Comparison of ENCODE assay signal across 8 mouse cellular contexts in genomic region chr5:31926551-31926950, GRCm38 (mm10).
DNase-seq lines count a peak whose midpoint lies in the region.

No protein-coding gene starts in this region.

- DNase-seq in gastrocnemius, postnatal 10 days: peak; percentile 65
- DNase-seq in gastrocnemius, adult 18-20 months (ENCODE audit: low spot score): no peak
- peak; percentile 26 for DNase-seq in right cerebral cortex, postnatal 4 days
- DNase-seq in right cerebral cortex, adult 18-20 months: no peak
- DNase-seq in lung, adult 18-20 months: peak; percentile 34 to 46
- peak; percentile 82 for DNase-seq in thymus, postnatal 14 days
- no peak for DNase-seq in layer of hippocampus, adult 11-12 months (ENCODE audit: low spot score)
- no peak for DNase-seq in left cerebral cortex, adult 8-10 months (ENCODE audit: low spot score in 2 of 2)

Comparison
In these comparisons a context has a peak if more than half of its experiments do, and no peak if none do; other contexts are left out.
1. DNase-seq: peak in gastrocnemius, postnatal 10 days (single experiment), right cerebral cortex, postnatal 4 days (single experiment), lung, adult 18-20 months (2 of 2) and thymus, postnatal 14 days (single experiment); none in gastrocnemius, adult 18-20 months (single experiment), right cerebral cortex, adult 18-20 months (single experiment), layer of hippocampus, adult 11-12 months (single experiment) and left cerebral cortex, adult 8-10 months (0 of 2).